In the genomic region with DNA sequence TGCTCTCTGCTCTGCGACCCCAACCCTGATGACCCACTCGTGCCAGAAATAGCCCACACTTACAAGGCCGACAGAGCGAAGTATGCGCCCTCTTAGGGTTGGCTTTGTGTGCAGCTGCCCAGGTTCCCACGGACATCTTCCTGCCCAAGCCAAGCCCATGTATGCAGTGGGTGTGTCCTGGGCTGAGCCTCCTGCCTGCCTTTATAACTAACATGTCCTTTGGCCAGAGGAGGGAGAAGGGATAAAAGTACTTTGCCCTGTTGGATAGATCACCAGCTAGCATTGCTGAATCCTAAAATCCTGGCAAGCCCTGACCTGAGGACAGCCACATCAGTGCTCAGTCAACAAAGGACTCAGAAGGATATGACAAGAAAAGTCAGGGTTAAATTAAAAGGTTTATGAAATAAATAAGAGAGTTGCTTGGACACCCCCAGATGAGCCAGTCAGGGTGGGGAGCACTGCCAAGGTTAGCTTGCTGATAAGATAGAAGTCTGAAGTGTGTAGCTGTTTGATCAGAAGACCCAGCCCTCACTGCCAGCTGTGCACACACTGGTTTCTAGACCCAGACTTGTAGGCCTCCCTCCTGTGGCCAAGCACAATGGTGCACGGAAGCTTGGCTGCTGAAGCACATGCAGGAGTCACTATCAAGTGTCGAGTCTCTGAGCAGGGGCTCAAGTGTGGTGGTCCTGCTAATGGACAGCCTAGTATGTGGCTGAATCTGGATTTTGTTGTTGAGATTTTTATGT, we compare ENCODE assay signal across 11 mouse cellular contexts. TPM values are rescaled to one million over a fixed set of nuclear protein-coding genes. Genes with fewer than 3 reads are reported as not detected.
DNase-seq lines count a peak whose midpoint lies in the region; ATAC-seq and TF ChIP-seq lines count a peak whose summit lies in the region.
"Had no signal": no experiment of that assay in that cellular context is flagged by ENCODE, and none has a peak within 500 bp of the region (broad histone marks: within the 10 kb centered on the region; RNA-seq: fewer than 3 reads in every experiment).

No protein-coding gene starts in this region.

- H3K36me3 ChIP-seq in kidney, postnatal 0 days (ENCODE audit: insufficient read depth, low read length), result peaks cover 6% of the 10 kb centered on the region; the same call in 1 of the 2 replicates
- no peaks in the 10 kb centered on the region; the same call in 1 of the 2 replicates for H3K36me3 ChIP-seq in stomach, postnatal 0 days (ENCODE audit: control insufficient read depth, insufficient read depth, low read length)
- H3K36me3 ChIP-seq: lung, embryonic 15.5 days had no signal

- no peak overlapping the region for H3K9ac ChIP-seq in kidney, postnatal 0 days (ENCODE audit: low read depth, low read length)
- H3K9ac ChIP-seq in stomach, postnatal 0 days (ENCODE audit: low read length), result no peak overlapping the region
- H3K9ac ChIP-seq: lung, embryonic 15.5 days; neural tube, embryonic 13.5 days had no signal

- TF ChIP-seq EP300 in stomach, postnatal 0 days (optimal IDR thresholded peaks at IDR 0.05), result no peak

- H3K4me1 ChIP-seq in kidney, postnatal 0 days (replicated peaks; ENCODE audit: insufficient read depth, low read length), result 0 out of 2 replicates have a peak, but pooled peaks cover 4% of the 10 kb centered on the region
- no peaks in the 10 kb centered on the region for H3K4me1 ChIP-seq in stomach, postnatal 0 days (replicated peaks; ENCODE audit: control insufficient read depth, insufficient read depth)

- ATAC-seq in kidney, postnatal 0 days (replicated peaks; ENCODE audit: low FRiP score, low read depth), result 0 out of 2 replicates have a peak, but pooled peaks have one; percentile 18
- ATAC-seq in stomach, postnatal 0 days (ENCODE audit: low FRiP score, low TSS enrichment), result peak; percentile 81
- ATAC-seq: hindbrain, embryonic 16.5 days had no signal

- no peak overlapping the region for H3K27ac ChIP-seq in kidney, postnatal 0 days
- no peak overlapping the region for H3K27ac ChIP-seq in stomach, postnatal 0 days (replicated peaks)
- H3K27ac ChIP-seq: lung, embryonic 15.5 days; neural tube, embryonic 13.5 days had no signal

- peak; percentile 82 for DNase-seq in heart, adult 11 months
- DNase-seq in heart, adult 9 months (ENCODE audit: low spot score in 2 of 2), result no peak
- peak; percentile 23 for DNase-seq in retina, embryonic 14.5 days (ENCODE audit: low spot score)
- DNase-seq in retina, postnatal 1 day, result no peak
- no peak for DNase-seq in kidney, postnatal 0 days (ENCODE audit: low spot score)
- DNase-seq in stomach, postnatal 0 days (ENCODE audit: low spot score), result peak; percentile 68
- no peak for DNase-seq in adrenal gland, adult 18-20 months (ENCODE audit: low spot score in 2 of 2)
- DNase-seq in yolk sac, embryonic 10.5 days (ENCODE audit: low spot score), result no peak

- H3K4me3 ChIP-seq in kidney, postnatal 0 days (replicated peaks; ENCODE audit: low read depth, low read length), result no peak overlapping the region
- no peak overlapping the region for H3K4me3 ChIP-seq in stomach, postnatal 0 days (ENCODE audit: low read depth, low read length)
- H3K4me3 ChIP-seq: lung, embryonic 15.5 days; neural tube, embryonic 13.5 days had no signal

- WGBS in kidney, postnatal 0 days, result 74% methylated on average over 8 of the region's 8 CpGs
- WGBS in stomach, postnatal 0 days, result 55% methylated on average over 8 of the region's 8 CpGs

- H3K27me3 ChIP-seq in kidney, postnatal 0 days (ENCODE audit: insufficient read depth, low read length), result no peaks in the 10 kb centered on the region
- no peaks in the 10 kb centered on the region for H3K27me3 ChIP-seq in stomach, postnatal 0 days (ENCODE audit: control insufficient read depth, insufficient read depth, low read length)
- H3K27me3 ChIP-seq: lung, embryonic 15.5 days; neural tube, embryonic 13.5 days had no signal

- H3K9me3 ChIP-seq in kidney, postnatal 0 days (replicated peaks; ENCODE audit: low read length), result no peaks in the 10 kb centered on the region
- H3K9me3 ChIP-seq in stomach, postnatal 0 days (ENCODE audit: control insufficient read depth, low read length), result no peaks in the 10 kb centered on the region
- H3K9me3 ChIP-seq: lung, embryonic 15.5 days; neural tube, embryonic 13.5 days had no signal

- TF ChIP-seq CTCF in kidney, postnatal 0 days (IDR thresholded peaks at IDR 0.05; ENCODE audit: low read depth), result peak; percentile 54
- TF ChIP-seq CTCF in stomach, postnatal 0 days (IDR thresholded peaks at IDR 0.05; ENCODE audit: low read depth), result peak; percentile 65

- no peak overlapping the region for H3K4me2 ChIP-seq in kidney, postnatal 0 days (ENCODE audit: low read length)
- no peak overlapping the region for H3K4me2 ChIP-seq in stomach, postnatal 0 days (replicated peaks; ENCODE audit: low read depth)
- H3K4me2 ChIP-seq: lung, embryonic 15.5 days; neural tube, embryonic 13.5 days had no signal

RNA-seq across cellular contexts. Expression of gene Dbnl, which starts 5.9 kb away (rescaled TPM):
- 82.7 and 93.3 TPM in 2 replicates for polyA plus RNA-seq in kidney, postnatal 0 days (2015; fragmentation: Nextera tagmentation; extraction: Ambion mirVana)
- 99.8 and 104 TPM in 2 replicates for polyA plus RNA-seq in stomach, postnatal 0 days (2015; fragmentation: Nextera tagmentation; extraction: Ambion mirVana)
- total RNA-seq in adrenal gland, adult 18-20 months (2021), result 10 to 100 TPM; 50.1 to 65.1 TPM

RNA-seq across cellular contexts. Expression of gene Urgcp, which starts 20.2 kb away (rescaled TPM):
- polyA plus RNA-seq in kidney, postnatal 0 days (2015; fragmentation: Nextera tagmentation; extraction: Ambion mirVana), result 22.8 and 23.0 TPM in 2 replicates
- polyA plus RNA-seq in stomach, postnatal 0 days (2015; fragmentation: Nextera tagmentation; extraction: Ambion mirVana), result 14.1 and 15.4 TPM in 2 replicates
- total RNA-seq in adrenal gland, adult 18-20 months (2021), result 10 to 100 TPM; 70.4 to 74.7 TPM

RNA-seq across cellular contexts. Expression of gene Pgam2, which starts 21.2 kb away (rescaled TPM):
- 111 and 121 TPM in 2 replicates for polyA plus RNA-seq in kidney, postnatal 0 days (2015; fragmentation: Nextera tagmentation; extraction: Ambion mirVana)
- 2.8 and 3.9 TPM in 2 replicates for polyA plus RNA-seq in stomach, postnatal 0 days (2015; fragmentation: Nextera tagmentation; extraction: Ambion mirVana)
- total RNA-seq in adrenal gland, adult 18-20 months (2021), result 1 to 10 TPM in 1 of 2 experiments, not detected in 1; 1.1 TPM

RNA-seq across cellular contexts. Expression of gene Polm, which starts 55.4 kb away (rescaled TPM):
- polyA plus RNA-seq in kidney, postnatal 0 days (2015; fragmentation: Nextera tagmentation; extraction: Ambion mirVana), result 7.8 and 8.7 TPM in 2 replicates
- polyA plus RNA-seq in stomach, postnatal 0 days (2015; fragmentation: Nextera tagmentation; extraction: Ambion mirVana), result 5.7 and 6.3 TPM in 2 replicates
- total RNA-seq in adrenal gland, adult 18-20 months (2021), result 1 to 10 TPM; 4.9 to 5.3 TPM

Comparison
In these comparisons a context has a peak if more than half of its experiments do, and no peak if none do; other contexts are left out.
1. DNase-seq: peak in heart, adult 11 months (single experiment), retina, embryonic 14.5 days (single experiment) and stomach, postnatal 0 days (single experiment); none in heart, adult 9 months (0 of 2), retina, postnatal 1 day (single experiment), kidney, postnatal 0 days (single experiment), adrenal gland, adult 18-20 months (0 of 2) and yolk sac, embryonic 10.5 days (single experiment).
2. RNA of gene Pgam2, which starts 21.2 kb away (polyA plus RNA-seq): 111 to 121 TPM in kidney, postnatal 0 days; 2.8 to 3.9 TPM in stomach, postnatal 0 days; every median in the first group is over 10 times any median in the second.